Mouse (Mus musculus) MEL (cell line): ENCODE measurements at regions not wholly inside any gene's neighbourhood (a gene's known extent, or its start where the extent isn't known, plus 50 kb on each side); places are given as distances from the start of the nearest gene placed in this dataset.
A peak's percentile ranks its signal among the peaks of the same experiment; 100 is the strongest.

Experiments used
- DNase-seq: peaks from one replicate; pipeline ENCODE4 v3.0.0; 2011; ENCODE audit warnings: low read depth, low spot score
- H3K27ac ChIP-seq: 2 replicates; pipeline ENCODE4 v1.5.1; 2012; ENCODE audit warnings: low read depth, mild to moderate bottlenecking, control low read depth, low read length, moderate library complexity; ENCODE audit not compliant: control insufficient read depth
- H3K27me3 ChIP-seq, 2 experiments: fragments of 150-350 bp in 1 of 2; sonication (generic) in 1 of 2; 2 replicates each; pipeline ENCODE4 v1.6.1; 2012; ENCODE audit warnings: low read length in 2 of 2, mild to moderate bottlenecking in 2 of 2, improper control_type of control experiment in 1 of 2, moderate library complexity in 1 of 2; ENCODE audit not compliant: insufficient read depth in 2 of 2, control insufficient read depth in 1 of 2
- H3K36me3 ChIP-seq, 2 experiments: 2 replicates each; pipeline ENCODE4 v1.6.1; 2012 to 2014; ENCODE audit warnings: low read length in 2 of 2, improper control_type of control experiment in 1 of 2, inconsistent platforms in 1 of 2, mild to moderate bottlenecking in 1 of 2; ENCODE audit not compliant: insufficient read depth in 2 of 2, control insufficient read depth in 1 of 2
- H3K4me1 ChIP-seq, 2 experiments: fragments of 150-350 bp in 1 of 2; sonication (generic) in 1 of 2; 2 replicates each; pipeline ENCODE4 v1.6.1; 2012; ENCODE audit warnings: low read length in 2 of 2, improper control_type of control experiment in 1 of 2, mild to moderate bottlenecking in 1 of 2; ENCODE audit not compliant: insufficient read depth in 2 of 2, control insufficient read depth in 1 of 2
- H3K4me3 ChIP-seq, 2 experiments: fragments of 150-350 bp in 1 of 2; sonication (generic) in 1 of 2; 2 replicates each; pipeline ENCODE4 v1.5.1; 2012; ENCODE audit warnings: low read depth in 2 of 2, low read length in 2 of 2, mild to moderate bottlenecking in 2 of 2, moderate library complexity in 2 of 2, control low read depth in 1 of 2, improper control_type of control experiment in 1 of 2; ENCODE audit not compliant: control insufficient read depth in 1 of 2, insufficient read depth in 1 of 2
- H3K79me2 ChIP-seq: 2 replicates; pipeline ENCODE4 v1.6.1; 2012; ENCODE audit warnings: mild to moderate bottlenecking, low read length, moderate library complexity; ENCODE audit not compliant: control insufficient read depth, poor library complexity, insufficient read depth
- H3K9ac ChIP-seq: 2 replicates; pipeline ENCODE4 v1.6.1; 2012; ENCODE audit warnings: low read depth, mild to moderate bottlenecking, control low read depth, low read length, moderate library complexity; ENCODE audit not compliant: control insufficient read depth, poor library complexity, severe bottlenecking
- H3K9me3 ChIP-seq: fragments of 150-350 bp; sonication (generic); replicated peaks from 2 replicates; pipeline ENCODE4 v1.6.1; 2012; ENCODE audit warnings: mild to moderate bottlenecking, low read length, improper control_type of control experiment, moderate library complexity; ENCODE audit not compliant: insufficient read depth
- BHLHE40 ChIP-seq: IDR thresholded peaks from 2 replicates; pipeline ENCODE4 v1.6.1; 2012; ENCODE audit warnings: low read depth, mild to moderate bottlenecking, inconsistent platforms, low read length, improper control_type of control experiment, borderline replicate concordance
- CHD2 ChIP-seq: IDR thresholded peaks from 2 replicates; pipeline ENCODE4 v1.6.1; 2011; ENCODE audit warnings: low read length, improper control_type of control experiment
- CTCF ChIP-seq, 3 experiments: IDR thresholded peaks in 2 of 3; conservative IDR thresholded peaks in 1 of 3; 2 replicates each; pipeline ENCODE4 v1.5.1; 2011 to 2012; ENCODE audit warnings: low read length in 3 of 3, low read depth in 2 of 3, mild to moderate bottlenecking in 2 of 3, improper control_type of control experiment in 1 of 3, inconsistent platforms in 1 of 3, mixed read lengths in 1 of 3, moderate library complexity in 1 of 3; ENCODE audit not compliant: control insufficient read depth in 1 of 3, insufficient read depth in 1 of 3, poor library complexity in 1 of 3, severe bottlenecking in 1 of 3
- ELF1 ChIP-seq: IDR thresholded peaks from 2 replicates; pipeline ENCODE4 v1.6.1; 2014; ENCODE audit warnings: low read depth, mild to moderate bottlenecking, inconsistent platforms, low read length, improper control_type of control experiment, moderate library complexity
- GABPA ChIP-seq: IDR thresholded peaks from 2 replicates; pipeline ENCODE4 v1.6.1; 2012; ENCODE audit warnings: low read depth, mild to moderate bottlenecking, inconsistent platforms, low read length, improper control_type of control experiment, moderate library complexity
- HCFC1 ChIP-seq: IDR thresholded peaks from 2 replicates; pipeline ENCODE4 v1.6.1; 2012; ENCODE audit warnings: low read depth, mild to moderate bottlenecking, inconsistent platforms, low read length, improper control_type of control experiment, moderate library complexity
- MAFK ChIP-seq: IDR thresholded peaks from 2 replicates; pipeline ENCODE4 v1.6.1; 2011; ENCODE audit warnings: low read depth, mild to moderate bottlenecking, low read length, improper control_type of control experiment, borderline replicate concordance
- MAX ChIP-seq: IDR thresholded peaks from 2 replicates; pipeline ENCODE4 v1.6.1; 2011; ENCODE audit warnings: low read length, improper control_type of control experiment
- MXI1 ChIP-seq: IDR thresholded peaks from 2 replicates; pipeline ENCODE4 v1.6.1; 2011; ENCODE audit warnings: mild to moderate bottlenecking, low read depth, low read length, improper control_type of control experiment
- MYB ChIP-seq: IDR thresholded peaks from 2 replicates; pipeline ENCODE4 v1.6.1; 2011; ENCODE audit warnings: mild to moderate bottlenecking, low read depth, low read length, improper control_type of control experiment
- MYC ChIP-seq: IDR thresholded peaks from 2 replicates; pipeline ENCODE4 v1.6.1; 2011; ENCODE audit warnings: low read depth, mild to moderate bottlenecking, low read length, improper control_type of control experiment, moderate library complexity
- NRF1 ChIP-seq: IDR thresholded peaks from 2 replicates; pipeline ENCODE4 v1.6.1; 2014; ENCODE audit warnings: low read depth, mild to moderate bottlenecking, inconsistent platforms, low read length, improper control_type of control experiment, moderate library complexity; ENCODE audit not compliant: poor library complexity, insufficient read depth, severe bottlenecking
- SIN3A ChIP-seq: IDR thresholded peaks from 2 replicates; pipeline ENCODE4 v1.6.1; 2012; ENCODE audit warnings: low read length, improper control_type of control experiment, inconsistent platforms
- SMC3 ChIP-seq: IDR thresholded peaks from 2 replicates; pipeline ENCODE4 v1.6.1; 2011; ENCODE audit warnings: low read depth, low read length, improper control_type of control experiment
- TAL1 ChIP-seq: IDR thresholded peaks from 2 replicates; pipeline ENCODE4 v1.6.1; 2012; ENCODE audit warnings: mild to moderate bottlenecking, inconsistent platforms, low read length, moderate library complexity, mixed read lengths
- TBP ChIP-seq: IDR thresholded peaks from 2 replicates; pipeline ENCODE4 v1.8.0; 2011; ENCODE audit warnings: low read depth, low read length, improper control_type of control experiment
- TCF12 ChIP-seq: IDR thresholded peaks from 2 replicates; pipeline ENCODE4 v1.6.1; 2014; ENCODE audit warnings: low read depth, mild to moderate bottlenecking, inconsistent platforms, low read length, improper control_type of control experiment, moderate library complexity
- ZMIZ1 ChIP-seq: IDR thresholded peaks from 2 replicates; pipeline ENCODE4 v1.6.1; 2012; ENCODE audit warnings: low read depth, mild to moderate bottlenecking, inconsistent platforms, low read length, improper control_type of control experiment, moderate library complexity

- TF ChIP-seq MYC (no peak), ZMIZ1 (no peak), TAL1 (no peak), NRF1 (no peak), BHLHE40 (no peak), CTCF (IDR thresholded peaks at IDR 0.05 in 2 of 3, conservative IDR thresholded peaks at IDR 0.05 in 1 of 3; ENCODE audit: control insufficient read depth in 1 of 3, insufficient read depth in 1 of 3, low read depth in 2 of 3, low read length in 3 of 3, poor library complexity in 1 of 3, severe bottlenecking in 1 of 3) (no peak), CHD2 (no peak), ELF1 (no peak), HCFC1 (no peak)
- no peaks in the 10 kb centered on the region for H3K9me3 ChIP-seq
Observed at GRCm38 (mm10) chr1:141813315-141814158, 1567.6 kb downstream of the Kcnt2 start.

GRCm38 (mm10) chr1:141831444-141831843 lies 1585.5 kb downstream of the Kcnt2 start:
- peaks cover 3 to 5% of the 10 kb centered on the region in 2 experiments; a peak in 3 of 4 replicates for H3K4me1 ChIP-seq
- H3K9me3 ChIP-seq: no peaks in the 10 kb centered on the region
- H3K9ac ChIP-seq: no peak overlapping the region
- H3K4me3 ChIP-seq: no peak overlapping the region
- no peak overlapping the region for H3K27ac ChIP-seq
- no peak for TF ChIP-seq MAFK
- no peak for TF ChIP-seq HCFC1
- TF ChIP-seq SMC3: no peak
- no peak for TF ChIP-seq ELF1
- TF ChIP-seq TCF12: no peak
- TF ChIP-seq TBP: no peak
- no peak for TF ChIP-seq MAX
- TF ChIP-seq MYC: no peak
- TF ChIP-seq MXI1: no peak
- no peak for TF ChIP-seq MYB
- no peak for TF ChIP-seq SIN3A
- no peak for TF ChIP-seq GABPA
- TF ChIP-seq CTCF (IDR thresholded peaks at IDR 0.05 in 2 of 3, conservative IDR thresholded peaks at IDR 0.05 in 1 of 3; ENCODE audit: control insufficient read depth in 1 of 3, insufficient read depth in 1 of 3, low read depth in 2 of 3, low read length in 3 of 3, poor library complexity in 1 of 3, severe bottlenecking in 1 of 3): no peak
- no peaks in the 10 kb centered on the region for H3K79me2 ChIP-seq
- H3K27me3 ChIP-seq: no peaks in the 10 kb centered on the region
- DNase-seq: peak; percentile 9
- H3K36me3 ChIP-seq: no peaks in the 10 kb centered on the region; a peak in 1 of 4 replicates

More at GRCm38 (mm10) chr1:141813315-141814158, 1567.6 kb downstream of the Kcnt2 start:
- H3K9ac ChIP-seq: no peak overlapping the region
- no peaks in the 10 kb centered on the region for H3K36me3 ChIP-seq
- H3K79me2 ChIP-seq: no peaks in the 10 kb centered on the region
- H3K4me3 ChIP-seq: no peak overlapping the region
- no peaks in the 10 kb centered on the region for H3K4me1 ChIP-seq
- DNase-seq: no peak
- H3K27ac ChIP-seq: no peak overlapping the region
- no peaks in the 10 kb centered on the region for H3K27me3 ChIP-seq
